Mouse (Mus musculus) liver, adult (tissue): ENCODE measurements around the gene Ocm.

Source experiments
- GATA4 ChIP-seq: IDR thresholded peaks from 2 replicates; pipeline ENCODE4 v1.6.1; 2014; ENCODE audit warnings: mild to moderate bottlenecking, low read length; ENCODE audit not compliant: insufficient replicate concordance

The Ocm gene

GRCm38 (mm10) chr5:144015845-144016244, 10.6 kb downstream of the Ocm start:
- TF ChIP-seq GATA4: no peak

DNA sequence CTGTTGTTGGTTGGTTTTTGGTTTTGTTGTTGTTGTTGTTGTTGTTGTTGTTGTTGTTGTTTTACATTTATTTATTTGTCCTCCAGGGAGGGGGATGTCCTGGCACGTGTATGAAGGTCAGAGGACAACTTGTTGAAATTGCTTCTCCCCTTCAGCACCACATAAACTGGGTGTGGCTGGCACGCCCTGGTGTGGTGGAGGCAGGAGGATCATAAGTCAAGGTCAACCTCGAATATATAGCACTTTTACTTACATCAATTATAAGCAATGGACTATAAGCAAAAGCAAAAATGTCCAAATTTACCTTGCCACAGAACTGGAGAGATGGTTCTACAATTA, 11.2 kb downstream of the Ocm start:
- no peak for TF ChIP-seq GATA4

- TF ChIP-seq GATA4: no peak
Observed at GRCm38 (mm10) chr5:144014551-144015311, 11.7 kb downstream of the Ocm start, which contains the start of gene Ccz1. TSS of gene Ccz1 (minus strand) at chr5:144014877.

GRCm38 (mm10) chr5:144002461-144003192, 23.8 kb downstream of the Ocm start:
- TF ChIP-seq GATA4: no peak

DNA sequence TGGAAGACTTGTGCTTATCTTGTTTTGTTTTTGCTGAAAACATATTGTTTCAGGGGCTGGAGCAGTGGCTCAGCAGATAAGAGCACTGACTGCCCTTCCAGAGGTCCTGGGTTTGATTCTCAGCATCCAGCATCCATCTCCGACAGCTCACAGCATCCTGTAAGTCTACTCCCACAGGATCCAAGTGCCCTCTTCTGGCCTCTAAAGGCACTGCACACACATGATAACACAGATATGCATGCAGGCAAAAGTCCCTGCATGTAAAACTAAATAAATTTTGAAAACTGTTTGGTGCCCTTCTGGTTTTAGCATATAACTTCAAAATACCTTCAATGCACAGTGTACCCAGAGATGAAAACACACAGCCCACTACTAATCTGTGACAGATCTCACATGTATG, 27.1 kb downstream of the Ocm start:
- TF ChIP-seq GATA4: no peak

DNA sequence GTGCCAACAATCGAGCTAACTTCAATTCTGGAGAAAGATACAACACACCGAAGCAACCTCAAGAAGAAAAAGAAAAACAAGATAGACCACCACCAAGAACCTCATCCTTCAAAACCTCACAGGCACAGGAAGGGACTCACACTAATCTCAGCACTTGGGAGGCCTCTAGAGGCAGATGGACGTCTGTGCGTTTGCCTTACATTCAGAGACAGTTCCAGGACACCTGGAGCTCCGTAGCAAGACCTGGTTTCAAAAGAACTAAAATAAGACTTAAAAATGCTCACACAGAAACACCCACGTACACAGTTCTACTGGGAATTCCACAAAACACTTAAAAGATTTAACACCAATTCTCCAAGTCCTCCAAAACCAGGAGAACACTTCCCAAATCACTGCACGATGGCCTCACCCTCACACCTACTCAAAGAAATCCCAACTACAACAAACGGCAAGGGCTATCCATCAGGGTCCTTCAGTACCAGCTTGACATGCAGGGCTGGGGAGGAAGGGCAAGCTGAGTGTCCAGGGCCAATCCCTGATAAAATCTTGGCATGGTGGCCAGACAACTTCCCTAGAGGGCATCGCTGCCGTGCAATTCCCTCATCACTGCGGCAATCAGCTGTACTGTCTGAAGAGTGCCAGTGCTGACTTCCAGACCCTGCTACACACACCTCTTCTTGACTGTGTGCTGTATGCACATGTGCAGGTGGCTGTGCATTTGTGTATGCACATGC, 31.7 kb downstream of the Ocm start:
- no peak for TF ChIP-seq GATA4

- no peak for TF ChIP-seq GATA4
Observed at GRCm38 (mm10) chr5:143993849-143994248, 32.6 kb downstream of the Ocm start.

DNA sequence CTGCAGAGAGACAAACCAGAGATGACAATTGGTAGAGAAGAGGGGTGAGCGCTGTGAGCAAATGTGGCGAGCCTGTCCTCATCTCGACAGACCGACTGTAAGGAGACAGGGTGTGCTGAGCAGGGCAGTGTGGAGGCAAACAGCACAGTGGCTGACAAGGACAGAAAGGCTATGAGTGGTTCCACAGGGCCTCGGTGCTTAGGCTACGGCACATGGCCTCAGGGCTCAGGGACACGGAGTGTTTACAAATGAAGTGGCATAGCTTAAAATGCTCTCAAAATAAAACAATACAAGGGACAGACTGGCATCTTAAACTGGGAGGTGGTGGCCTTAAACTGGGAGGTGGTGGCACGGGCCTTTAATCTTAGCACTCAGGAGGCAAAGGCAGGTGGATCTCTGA, 33.2 kb downstream of the Ocm start:
- TF ChIP-seq GATA4: no peak

DNA sequence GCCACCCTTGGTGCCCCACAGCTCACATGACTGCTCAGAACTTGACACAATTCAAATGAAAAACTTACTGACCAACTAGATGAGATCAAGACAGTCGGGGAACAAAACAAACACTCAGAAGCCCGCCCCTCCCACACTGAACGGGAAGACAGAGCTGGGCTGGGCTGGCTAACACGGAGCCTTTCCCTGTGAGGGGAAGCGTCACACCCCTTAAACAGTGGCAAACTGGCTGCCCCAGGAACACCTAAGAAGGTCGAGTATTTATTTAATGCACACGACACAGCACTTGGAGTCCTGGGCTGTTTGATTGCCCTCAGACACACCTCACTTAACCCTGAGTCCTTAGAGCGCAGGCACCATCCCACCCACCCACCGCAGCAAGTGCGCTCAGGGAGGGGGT, 33.8 kb downstream of the Ocm start:
- no peak for TF ChIP-seq GATA4

DNA sequence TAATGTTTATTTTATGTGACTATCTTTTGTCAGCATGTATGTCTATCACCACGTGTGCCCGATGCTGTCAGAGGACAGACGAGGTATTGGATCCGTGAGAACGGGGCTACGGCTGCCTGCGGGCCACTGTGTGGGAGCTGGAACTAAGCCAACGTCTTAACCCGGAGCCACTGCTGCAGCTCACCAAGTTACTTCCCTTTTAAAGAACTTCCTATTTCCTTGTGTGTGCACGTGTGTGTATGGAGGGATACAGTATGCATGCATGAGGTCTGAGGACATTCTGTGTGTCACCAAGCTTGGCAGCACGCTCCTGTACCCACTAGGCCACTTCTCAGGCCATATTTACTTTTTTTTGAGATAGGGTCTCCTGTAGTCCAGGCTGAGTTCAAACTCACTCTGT, 36.4 kb downstream of the Ocm start:
- no peak for TF ChIP-seq GATA4

DNA sequence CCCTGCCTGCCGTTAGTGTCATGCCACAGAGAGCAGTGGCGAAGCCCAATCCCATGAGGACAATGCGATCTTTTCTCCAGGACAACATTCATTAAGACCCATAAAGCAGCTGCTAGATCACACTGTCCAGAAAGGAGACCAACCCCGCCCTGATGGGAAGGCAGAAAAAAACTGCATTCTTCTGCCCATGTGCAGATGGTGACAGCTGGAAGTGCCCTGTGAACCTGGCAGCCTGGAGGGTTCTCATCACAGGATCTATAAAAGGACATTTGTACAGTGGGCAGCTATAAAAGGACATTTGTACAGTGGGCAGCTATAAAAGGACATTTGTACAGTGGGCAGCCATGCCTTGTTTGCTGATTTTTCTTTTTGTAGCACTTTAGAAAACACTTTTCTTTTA, 37.4 kb downstream of the Ocm start:
- no peak for TF ChIP-seq GATA4

DNA sequence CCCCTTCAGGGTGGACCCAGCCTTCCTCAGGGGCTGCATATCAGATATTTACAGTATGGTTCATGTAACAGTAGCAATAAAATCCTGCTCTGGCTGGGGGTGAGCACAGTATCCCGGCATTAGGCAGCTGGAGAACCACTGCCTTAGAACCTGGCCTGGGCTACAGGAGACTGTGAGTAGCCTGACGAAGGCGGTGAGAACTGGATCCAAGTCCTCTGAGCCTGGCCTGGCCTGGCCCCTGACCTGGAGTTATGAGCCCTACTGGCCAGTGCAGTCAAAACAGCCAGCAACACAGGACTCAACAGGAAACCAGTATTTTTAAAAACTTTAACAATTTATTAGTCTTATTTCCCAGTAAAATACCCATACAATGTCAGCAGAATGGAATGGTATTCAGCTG, 38.9 kb downstream of the Ocm start:
- no peak for TF ChIP-seq GATA4

GRCm38 (mm10) chr5:143985381-143985780, 41.1 kb downstream of the Ocm start:
- TF ChIP-seq GATA4: no peak

GRCm38 (mm10) chr5:143982361-143982760, 44.1 kb downstream of the Ocm start:
- no peak for TF ChIP-seq GATA4

DNA sequence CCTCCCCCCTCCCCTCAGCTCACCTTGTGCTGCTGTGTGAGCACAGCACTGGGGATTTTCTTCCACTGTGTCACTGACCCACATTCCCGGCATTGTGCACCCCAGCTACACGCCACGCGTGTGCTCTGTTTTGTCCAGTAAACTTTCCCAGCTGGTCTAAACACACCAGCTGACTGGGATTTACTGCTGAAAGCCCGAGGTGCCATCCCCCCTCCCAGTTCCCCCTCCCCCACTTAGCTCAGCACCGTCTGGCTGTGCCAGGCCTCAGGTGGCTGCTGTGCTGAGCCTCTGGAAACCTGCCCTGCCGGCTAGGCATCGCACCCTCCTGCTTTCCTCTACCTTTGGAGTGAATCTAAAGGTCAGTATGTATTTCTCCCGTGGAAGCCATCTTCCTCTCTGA, 45.6 kb downstream of the Ocm start:
- no peak for TF ChIP-seq GATA4

DNA sequence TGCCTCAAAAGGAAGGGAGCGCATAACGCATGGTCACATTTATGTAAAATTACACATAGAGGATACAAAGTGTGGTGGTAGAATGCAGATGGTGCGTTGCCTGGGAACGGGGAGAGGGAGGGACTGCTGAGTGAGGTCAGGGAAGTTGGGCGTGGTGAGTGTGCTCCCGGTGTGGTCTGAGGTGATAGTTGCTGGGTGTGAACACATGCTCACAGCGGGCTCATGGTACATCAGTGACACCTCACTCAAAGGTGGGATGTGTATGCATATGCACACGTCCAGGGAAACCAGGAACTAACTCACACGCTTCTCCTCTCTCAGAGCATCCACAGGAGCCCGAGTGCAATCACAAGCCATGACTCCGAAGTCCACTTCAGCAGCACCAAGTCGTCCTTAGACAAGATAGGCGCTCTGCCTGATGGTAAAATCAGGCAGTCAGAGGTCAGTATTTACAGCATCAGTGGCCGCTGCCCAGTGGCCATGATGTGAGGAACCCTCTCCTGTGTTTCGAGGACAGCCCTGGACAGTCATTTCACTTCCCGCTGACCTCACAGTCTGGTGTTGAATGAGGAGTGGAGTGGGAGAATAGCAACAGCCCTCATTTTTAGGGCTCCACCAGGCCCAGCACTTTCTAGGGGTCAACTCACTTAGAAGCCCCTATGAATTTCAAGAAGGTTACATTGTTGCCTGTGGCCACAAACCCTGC, 49.6 kb downstream of the Ocm start:
- no peak for TF ChIP-seq GATA4

GRCm38 (mm10) chr5:143976232-143976631, 50.2 kb downstream of the Ocm start:
- no peak for TF ChIP-seq GATA4
